Mouse (Mus musculus): ENCODE measurements around the gene Dexi. TPM values are rescaled to one million over a fixed set of nuclear protein-coding genes. Genes with fewer than 3 reads are reported as not detected.

The Dexi gene
- polyA plus RNA-seq, 1 experiment from 2014 or later: 25.6 TPM

GRCm38 (mm10) chr16:10490503-10491150 lies 52.2 kb downstream of the Dexi start:
- H3K4me3 ChIP-seq: no peak overlapping the region
- no peak overlapping the region for H3K9ac ChIP-seq
- H3K4me2 ChIP-seq: no peak overlapping the region
- H3K36me3 ChIP-seq: no peaks in the 10 kb centered on the region
- peaks cover 5% of the 10 kb centered on the region; the same call in 1 of the 2 replicates for H3K4me1 ChIP-seq
- ATAC-seq (ENCODE audit: borderline replicate concordance, extremely low read depth, low FRiP score, low TSS enrichment): no peak
- no peaks in the 10 kb centered on the region for H3K9me3 ChIP-seq
- no peak overlapping the region for H3K27ac ChIP-seq
- WGBS: 74% methylated on average over 18 of the region's 18 CpGs
- H3K27me3 ChIP-seq: no peaks in the 10 kb centered on the region; the same call in 1 of the 2 replicates

- 15% methylated on average over 11 of the region's 14 CpGs for WGBS
- Histone ChIP-seq H3K4me3 (peak overlapping the region; percentile 16; the same call in 1 of the 2 replicates), H3K36me3 (no peaks in the 10 kb centered on the region), H3K9ac (no peak overlapping the region), H3K9me3 (no peaks in the 10 kb centered on the region), H3K4me1 (peaks cover 5% of the 10 kb centered on the region; the same call in 1 of the 2 replicates), H3K27ac (no peak overlapping the region), H3K4me2 (peak overlapping the region; percentile 47), H3K27me3 (no peaks in the 10 kb centered on the region; the same call in 1 of the 2 replicates)
- no peak for ATAC-seq (ENCODE audit: borderline replicate concordance, extremely low read depth, low FRiP score, low TSS enrichment)
Observed at GRCm38 (mm10) chr16:10489904-10490457, 52.9 kb downstream of the Dexi start.

- H3K27ac ChIP-seq: no peak overlapping the region
- WGBS: 3% methylated on average over 9 of the region's 9 CpGs
- ATAC-seq (ENCODE audit: borderline replicate concordance, extremely low read depth, low FRiP score, low TSS enrichment): no peak
Observed at GRCm38 (mm10) chr16:10489483-10489882, 53.4 kb downstream of the Dexi start.

DNA sequence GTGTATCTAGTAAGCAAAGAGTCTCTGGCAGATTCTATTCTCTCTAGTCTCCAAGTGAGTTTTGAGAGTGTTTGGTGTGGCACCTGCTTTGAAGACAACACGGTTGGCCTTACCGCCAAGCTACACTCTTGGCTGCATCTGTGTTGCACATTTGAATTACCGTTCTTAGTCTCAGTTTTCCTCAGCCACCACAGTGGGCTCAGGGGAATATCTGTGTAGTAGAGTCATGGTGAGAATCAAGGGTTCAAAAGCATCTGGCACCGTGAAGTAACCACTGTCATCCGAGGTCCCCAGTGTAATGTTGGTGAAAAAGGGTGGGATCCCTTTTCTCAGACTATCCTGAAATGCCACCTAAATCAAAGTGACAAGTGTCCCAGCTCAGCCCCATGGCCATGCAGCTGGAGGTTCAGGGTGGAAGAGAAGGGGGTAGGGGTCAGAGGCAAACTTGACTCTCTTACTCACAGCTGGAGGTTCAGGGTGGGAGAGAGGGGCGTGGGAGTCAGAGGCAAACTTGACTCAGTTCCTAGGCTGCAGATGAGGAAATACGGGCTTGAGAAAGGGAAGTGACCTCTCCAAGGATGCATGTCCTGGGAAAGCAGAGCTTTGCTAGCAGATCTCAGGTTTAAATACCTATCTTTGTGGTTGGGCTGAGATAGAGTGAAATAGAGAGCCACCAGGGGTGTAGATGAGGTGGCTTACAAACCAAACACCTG lies 53.9 kb downstream of the Dexi start:
- Histone ChIP-seq H3K36me3 (no peaks in the 10 kb centered on the region), H3K4me3 (no peak overlapping the region), H3K4me1 (peaks cover 5% of the 10 kb centered on the region; the same call in 1 of the 2 replicates), H3K27me3 (no peaks in the 10 kb centered on the region; the same call in 1 of the 2 replicates), H3K27ac (no peak overlapping the region), H3K9me3 (no peaks in the 10 kb centered on the region), H3K4me2 (no peak overlapping the region; the same call in 1 of the 2 replicates), H3K9ac (no peak overlapping the region)
- ATAC-seq (ENCODE audit: borderline replicate concordance, extremely low read depth, low FRiP score, low TSS enrichment): no peak
- WGBS: 68% methylated on average over 7 of the region's 7 CpGs

More at GRCm38 (mm10) chr16:10489483-10489882, 53.4 kb downstream of the Dexi start:
- Histone ChIP-seq H3K4me2 (peak overlapping the region; percentile 47), H3K9me3 (no peaks in the 10 kb centered on the region), H3K4me1 (peaks cover 5% of the 10 kb centered on the region; the same call in 1 of the 2 replicates), H3K36me3 (no peaks in the 10 kb centered on the region), H3K4me3 (peak overlapping the region; percentile 16; the same call in 1 of the 2 replicates), H3K9ac (no peak overlapping the region), H3K27me3 (no peaks in the 10 kb centered on the region; the same call in 1 of the 2 replicates)

DNA sequence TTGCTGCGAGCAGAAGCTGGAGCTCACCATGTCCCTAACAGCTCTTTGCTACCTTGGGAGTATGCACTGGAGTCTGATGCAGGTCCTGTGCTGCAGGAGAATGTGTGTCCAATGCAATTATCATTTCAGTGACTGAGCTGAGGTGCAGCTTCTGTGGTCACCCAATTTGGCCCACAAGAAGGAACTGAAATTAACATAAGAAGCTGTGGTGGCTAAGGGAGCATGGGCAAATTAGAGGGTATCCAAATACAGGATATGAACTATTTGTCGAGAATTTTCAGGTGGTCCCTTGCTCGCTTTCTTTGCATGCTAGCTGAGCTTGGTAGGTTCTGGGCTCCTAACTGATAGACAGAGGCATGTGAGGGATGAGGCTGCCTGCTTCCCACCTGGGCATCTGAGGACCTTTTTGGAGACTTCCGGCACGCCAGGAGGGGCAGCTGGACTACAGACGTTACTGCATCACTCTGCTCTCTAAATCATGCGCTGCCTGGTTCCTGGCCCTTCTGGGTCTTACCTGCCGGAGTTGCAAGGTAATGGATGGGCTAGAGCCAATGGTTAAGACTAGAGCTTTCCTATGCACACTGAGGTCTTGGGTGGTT lies 54.9 kb downstream of the Dexi start:
- H3K9ac ChIP-seq: no peak overlapping the region
- no peak for ATAC-seq (ENCODE audit: borderline replicate concordance, extremely low read depth, low FRiP score, low TSS enrichment)
- H3K36me3 ChIP-seq: no peaks in the 10 kb centered on the region
- peaks cover 5% of the 10 kb centered on the region; the same call in 1 of the 2 replicates for H3K4me1 ChIP-seq
- no peak overlapping the region for H3K27ac ChIP-seq
- no peaks in the 10 kb centered on the region for H3K9me3 ChIP-seq
- H3K4me3 ChIP-seq: no peak overlapping the region
- 86% methylated on average over 8 of the region's 8 CpGs for WGBS
- no peaks in the 10 kb centered on the region; the same call in 1 of the 2 replicates for H3K27me3 ChIP-seq
- H3K4me2 ChIP-seq: no peak overlapping the region

DNA sequence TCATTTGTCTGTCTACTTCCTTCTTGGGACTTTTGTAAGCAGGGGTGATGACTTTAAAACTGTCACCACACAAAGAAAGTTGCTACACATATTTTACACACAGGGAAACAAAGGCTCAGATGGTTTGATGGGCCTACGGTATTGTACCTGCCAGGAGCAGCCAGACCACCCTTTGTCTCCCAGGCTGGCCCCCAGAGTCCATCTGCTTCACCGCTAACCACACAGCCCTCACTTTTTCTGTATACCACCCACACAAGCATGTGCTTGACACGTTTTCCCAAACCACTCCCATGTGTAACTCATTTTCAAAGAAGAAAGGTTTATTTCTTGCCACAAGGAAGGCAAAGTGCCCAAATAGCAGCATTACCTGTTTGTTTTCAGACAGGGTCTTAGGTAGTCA lies 55.9 kb downstream of the Dexi start:
- Histone ChIP-seq H3K4me3 (no peak overlapping the region), H3K27me3 (no peaks in the 10 kb centered on the region; the same call in 1 of the 2 replicates), H3K4me2 (no peak overlapping the region), H3K27ac (no peak overlapping the region), H3K9me3 (no peaks in the 10 kb centered on the region), H3K4me1 (peaks cover 5% of the 10 kb centered on the region; the same call in 1 of the 2 replicates), H3K36me3 (no peaks in the 10 kb centered on the region), H3K9ac (no peak overlapping the region)
- no peak for ATAC-seq (ENCODE audit: borderline replicate concordance, extremely low read depth, low FRiP score, low TSS enrichment)
- 58% methylated on average over 3 of the region's 3 CpGs for WGBS

DNA sequence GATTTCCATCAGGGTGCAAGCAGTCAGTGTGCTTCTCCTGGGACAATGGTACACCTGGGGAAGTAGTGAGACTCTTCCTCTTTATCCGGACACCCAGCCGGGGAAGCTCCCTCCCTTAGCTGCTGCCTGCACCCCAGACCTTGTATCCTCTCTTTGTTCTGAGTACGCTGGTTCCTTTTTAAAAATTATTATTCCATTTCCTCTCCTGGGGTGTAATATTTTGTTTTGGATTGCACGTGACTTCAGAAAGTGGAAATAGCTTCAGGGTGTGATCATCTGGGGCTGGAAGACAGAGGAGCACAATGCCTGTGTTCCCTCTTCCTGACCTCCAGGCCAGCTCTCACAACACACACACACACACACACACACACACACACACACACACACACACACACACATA lies 60.5 kb downstream of the Dexi start:
- 62% methylated on average over 4 of the region's 4 CpGs for WGBS

GRCm38 (mm10) chr16:10479857-10480256 lies 63.0 kb downstream of the Dexi start, which contains the start of gene Ciita:
Ciita (plus strand) TSS chr16:10480059.
- Histone ChIP-seq H3K4me3 (no peak within 1 kb of the TSS), H3K27ac (no peak within 1 kb of the TSS), H3K9me3 (no peaks in the 10 kb centered on the region), H3K9ac (no peak within 1 kb of the TSS), H3K27me3 (no peaks in the 10 kb centered on the region), H3K4me1 (peaks cover 6% of the 10 kb centered on the region; the same call in 1 of the 2 replicates), H3K36me3 (no peaks in the 10 kb centered on the region), H3K4me2 (no peak within 1 kb of the TSS)
- WGBS: 69% methylated on average over 5 of the region's 5 CpGs
- no peak for ATAC-seq (ENCODE audit: borderline replicate concordance, extremely low read depth, low FRiP score, low TSS enrichment)

More for the DNA sequence above, 60.5 kb downstream of the Dexi start:
- no peaks in the 10 kb centered on the region for H3K9me3 ChIP-seq
- H3K4me1 ChIP-seq: no peaks in the 10 kb centered on the region
- H3K27me3 ChIP-seq: no peaks in the 10 kb centered on the region
- no peak overlapping the region for H3K9ac ChIP-seq
- ATAC-seq (ENCODE audit: borderline replicate concordance, extremely low read depth, low FRiP score, low TSS enrichment): no peak
- H3K36me3 ChIP-seq: no peaks in the 10 kb centered on the region
- H3K27ac ChIP-seq: no peak overlapping the region
- H3K4me2 ChIP-seq: no peak overlapping the region
- no peak overlapping the region for H3K4me3 ChIP-seq

DNA sequence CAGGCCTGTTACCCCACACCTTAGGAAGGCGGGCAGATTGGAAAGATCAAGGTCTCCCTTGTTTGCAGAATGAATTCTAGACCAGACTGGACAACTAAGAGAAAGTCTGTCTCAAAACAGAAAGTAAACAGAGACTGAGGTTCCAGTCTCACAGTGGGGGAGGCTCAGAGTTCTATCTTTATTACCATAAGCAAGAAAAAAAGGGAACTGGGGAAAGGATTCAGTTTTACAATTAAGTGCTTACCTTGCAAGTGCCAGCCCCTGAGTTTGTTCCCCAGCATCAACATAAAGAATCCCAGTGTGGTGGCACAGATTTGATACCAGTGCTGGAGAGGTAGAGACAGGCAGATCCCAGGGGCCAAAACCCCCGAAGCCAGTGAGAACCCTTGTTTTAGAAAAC lies 66.9 kb downstream of the Dexi start:
- H3K36me3 ChIP-seq: no peaks in the 10 kb centered on the region
- H3K9ac ChIP-seq: no peak overlapping the region
- H3K27me3 ChIP-seq: no peaks in the 10 kb centered on the region
- WGBS: 47% methylated on average over 2 of the region's 2 CpGs
- no peaks in the 10 kb centered on the region for H3K9me3 ChIP-seq
- H3K4me1 ChIP-seq: peaks cover 20% of the 10 kb centered on the region; the same call in 1 of the 2 replicates
- H3K4me3 ChIP-seq: no peak overlapping the region
- H3K4me2 ChIP-seq: no peak overlapping the region
- peak overlapping the region; percentile 51 for H3K27ac ChIP-seq
- no peak for ATAC-seq (ENCODE audit: borderline replicate concordance, extremely low read depth, low FRiP score, low TSS enrichment)

DNA sequence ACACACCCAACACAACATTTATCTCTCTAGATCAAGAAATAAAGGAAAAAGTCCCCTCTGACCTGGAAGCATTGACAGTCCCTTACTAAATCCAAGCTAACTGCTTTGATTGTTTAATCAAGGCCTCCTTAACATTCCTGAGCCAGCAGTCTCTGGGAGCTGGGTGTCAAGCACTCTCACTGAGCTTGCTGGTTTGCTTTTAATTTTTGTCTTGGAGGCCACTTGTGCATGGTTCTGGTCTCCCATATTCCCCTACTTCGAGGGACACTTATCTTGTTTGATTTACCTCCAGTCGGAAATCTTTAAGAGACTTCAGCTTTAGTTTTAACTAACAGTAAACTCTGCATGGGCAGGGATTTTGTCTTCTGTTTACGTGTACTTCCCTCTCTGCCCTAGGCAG lies 67.9 kb downstream of the Dexi start:
- H3K4me2 ChIP-seq: no peak overlapping the region
- no peak overlapping the region for H3K9ac ChIP-seq
- H3K27me3 ChIP-seq: no peaks in the 10 kb centered on the region
- H3K9me3 ChIP-seq: no peaks in the 10 kb centered on the region
- H3K27ac ChIP-seq: peak overlapping the region; percentile 74
- H3K4me1 ChIP-seq: peaks cover 20% of the 10 kb centered on the region; the same call in 1 of the 2 replicates
- peak; percentile 81; the same call in 1 of the 2 replicates for ATAC-seq (ENCODE audit: borderline replicate concordance, extremely low read depth, low FRiP score, low TSS enrichment)
- H3K4me3 ChIP-seq: no peak overlapping the region
- H3K36me3 ChIP-seq: no peaks in the 10 kb centered on the region
- WGBS: 28% methylated on average over 3 of the region's 3 CpGs

GRCm38 (mm10) chr16:10471950-10472349 lies 70.9 kb downstream of the Dexi start:
- ATAC-seq (ENCODE audit: borderline replicate concordance, extremely low read depth, low FRiP score, low TSS enrichment): no peak
- H3K4me2 ChIP-seq: no peak overlapping the region
- H3K36me3 ChIP-seq: no peaks in the 10 kb centered on the region
- no peak overlapping the region for H3K27ac ChIP-seq
- no peaks in the 10 kb centered on the region for H3K9me3 ChIP-seq
- peaks cover 20% of the 10 kb centered on the region; the same call in 1 of the 2 replicates for H3K4me1 ChIP-seq
- H3K9ac ChIP-seq: no peak overlapping the region
- WGBS: 91% methylated on average over 3 of the region's 3 CpGs
- no peak overlapping the region for H3K4me3 ChIP-seq
- no peaks in the 10 kb centered on the region for H3K27me3 ChIP-seq
